Mouse (Mus musculus) megakaryocyte progenitor cell, adult 5-6 weeks (primary cell): Measurements from ENCODE around the gene Aaas. TPM values are rescaled to one million over a fixed set of nuclear protein-coding genes. Genes with fewer than 3 reads are reported as not detected.

Source experiments
- ATAC-seq: replicated peaks from 2 replicates; pipeline ENCODE4 v1.8.0; 2016; ENCODE audit warnings: mild to moderate bottlenecking, moderate TSS enrichment, inconsistent platforms; ENCODE audit not compliant: poor library complexity
- total RNA-seq, 2 experiments: library from RNA; stranded (forward) in 1 of 2; stranded (reverse) in 1 of 2; fragments of 157-497, 149-512 nt in 1 of 2; fragments of 200-1000 nt in 1 of 2; gene quantifications; 2 replicates each; pipeline versions ENCODE4 v1.2.3 to v1.2.4; 2015 to 2017

Aaas gene
- 103 and 110 TPM in 2 replicates for total RNA-seq (2015)
- total RNA-seq (2017) = 141 and 151 TPM in 2 replicates

DNA sequence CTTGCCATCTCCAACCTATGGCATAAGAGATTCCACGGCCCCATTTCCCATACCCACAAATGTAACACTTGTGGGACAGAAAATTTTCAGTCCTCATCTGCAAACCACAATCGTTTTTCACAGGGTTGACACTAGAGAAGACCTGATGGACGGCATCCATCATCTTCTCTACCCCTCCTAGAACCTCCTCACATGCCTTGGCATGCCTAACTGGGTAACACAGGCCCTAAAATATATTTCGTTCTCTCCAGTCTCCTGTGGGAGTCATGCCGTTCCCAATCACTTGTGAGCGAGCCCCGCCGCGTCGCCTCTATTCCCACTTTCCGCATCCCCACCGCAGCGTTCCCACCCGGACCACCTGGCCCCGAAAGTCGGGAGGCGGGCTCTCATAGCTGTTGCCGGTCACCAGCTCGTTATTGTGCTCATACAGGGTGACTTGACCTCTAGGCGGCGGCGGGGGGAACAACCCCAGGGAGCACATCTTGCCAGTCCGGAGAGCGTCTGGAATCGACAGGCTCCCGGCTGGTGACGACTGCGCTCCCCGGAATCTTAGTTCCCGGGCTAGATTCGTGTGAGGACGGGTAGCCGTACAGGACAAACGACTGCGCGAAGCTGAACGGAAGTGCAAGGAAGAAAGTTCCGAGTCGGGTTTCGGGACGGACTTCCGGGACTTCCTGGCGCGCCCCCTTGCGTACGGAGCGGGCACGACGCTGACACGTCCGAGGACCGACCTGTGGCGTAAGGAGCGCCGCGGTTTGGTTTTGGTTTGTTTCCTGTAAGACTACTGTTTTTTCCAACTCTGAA is at the start of gene Aaas:
Gene Aaas, minus strand, starts transcription at position 634 of the 804 bp plus-strand sequence.
- peak; percentile 91 for ATAC-seq

- peak; percentile 84 for ATAC-seq
These were observed 49.0 kb upstream of the Aaas start for GRCm38 (mm10) chr15:102399229-102400221.

GRCm38 (mm10) chr15:102398629-102399028 is 48.1 kb upstream of the Aaas start:
- no peak for ATAC-seq

DNA sequence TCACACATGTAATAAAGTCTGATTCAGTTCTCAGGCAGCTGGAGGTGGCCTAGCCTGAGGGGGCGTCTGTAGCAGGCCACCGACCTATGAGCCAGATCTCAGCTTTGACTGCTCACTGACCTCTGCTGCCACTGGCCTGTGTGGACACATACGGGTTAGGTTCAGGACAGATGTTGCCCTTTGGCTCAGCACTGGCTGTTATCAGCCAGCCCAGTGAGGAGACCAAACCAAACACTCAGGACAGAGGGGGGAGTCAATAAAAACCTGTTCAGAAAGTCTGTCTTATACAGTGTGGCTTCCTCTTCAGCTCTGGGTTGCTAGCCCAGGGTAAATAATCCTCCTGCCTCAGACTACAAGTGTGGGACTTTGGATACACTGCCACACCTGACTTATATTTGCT is 44.5 kb upstream of the Aaas start:
- ATAC-seq = peak; percentile 21; the same call in 1 of the 2 replicates

DNA sequence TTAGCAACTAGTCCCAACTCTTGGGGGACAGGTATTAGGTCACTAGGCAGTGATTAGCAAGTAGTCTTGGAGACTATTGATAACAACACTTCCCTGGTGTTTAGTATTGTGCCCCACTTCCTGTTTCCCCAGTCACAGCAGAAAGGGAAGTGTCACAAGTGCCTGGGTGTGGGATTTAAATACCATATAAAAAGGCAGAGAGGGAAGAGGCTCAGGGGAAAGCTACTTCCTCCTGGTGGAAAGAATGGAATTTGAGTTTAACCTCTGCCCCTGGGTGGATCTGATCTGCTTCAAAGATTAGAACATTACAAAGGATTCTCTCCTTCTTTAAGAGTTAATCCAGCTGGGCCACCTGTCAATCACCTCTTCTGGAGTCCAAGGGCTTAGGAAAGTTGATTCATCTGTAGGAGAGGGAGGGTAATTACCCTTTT is 43.0 kb upstream of the Aaas start:
- peak; percentile 88 for ATAC-seq

DNA sequence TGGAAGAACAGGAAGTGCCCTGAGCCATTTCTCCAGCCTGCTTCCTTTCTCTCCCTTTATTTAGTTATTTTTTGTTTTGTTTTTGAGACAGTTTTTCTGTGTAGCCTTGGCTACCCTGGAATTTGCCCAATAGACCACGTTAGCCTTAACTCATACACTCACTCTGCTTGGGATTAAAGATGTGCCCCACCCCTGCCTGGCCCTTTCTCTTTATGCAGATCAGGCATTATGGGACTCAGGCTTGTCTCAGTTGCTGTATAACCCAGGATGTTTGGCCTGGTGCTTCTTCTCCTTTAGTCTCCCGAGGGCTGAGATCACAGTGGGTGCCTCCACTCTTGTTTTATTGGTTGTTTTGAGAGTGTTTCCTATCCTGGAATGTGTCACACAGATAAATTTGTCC is 41.9 kb upstream of the Aaas start:
- ATAC-seq = no peak

DNA sequence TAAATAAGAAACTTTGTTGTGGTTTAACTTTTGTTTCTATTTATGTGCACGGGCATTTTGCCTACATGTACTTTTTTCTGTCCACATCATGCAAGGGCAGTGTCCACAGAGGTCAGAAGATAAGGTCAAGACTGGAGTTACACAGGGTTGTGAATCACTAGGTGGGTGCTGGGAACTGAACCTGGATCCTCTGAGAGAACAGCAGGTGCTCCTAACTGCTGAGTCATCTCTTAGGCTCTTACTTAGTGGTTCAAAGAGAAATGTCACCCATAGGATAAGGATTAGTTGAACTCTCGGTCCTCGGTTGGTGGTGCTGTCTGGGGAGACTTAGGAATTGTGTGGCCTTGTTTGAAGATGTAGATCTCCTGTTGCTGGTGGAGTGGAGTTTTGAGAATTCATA is 38.4 kb upstream of the Aaas start:
- ATAC-seq = no peak

GRCm38 (mm10) chr15:102386640-102387039 is 36.1 kb upstream of the Aaas start:
- ATAC-seq = peak; percentile 73

DNA sequence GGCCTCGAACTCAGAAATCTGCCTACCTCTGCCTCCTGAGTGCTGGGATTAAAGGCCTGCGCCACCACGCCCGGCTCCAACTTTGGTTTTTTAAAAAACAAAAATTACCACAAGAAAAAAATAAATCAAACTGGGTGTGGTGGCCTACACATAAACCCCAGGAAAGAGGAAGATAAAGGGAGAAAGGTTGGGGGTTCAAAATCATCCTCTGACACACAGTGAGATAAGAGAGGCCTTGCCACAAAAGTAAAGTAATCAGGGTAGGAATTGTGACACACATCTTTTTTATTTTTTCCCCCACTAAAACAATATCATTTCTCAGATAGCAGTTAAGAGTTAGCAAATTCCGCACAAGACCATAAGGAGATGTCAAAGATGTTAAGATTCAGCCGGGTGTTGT is 33.1 kb upstream of the Aaas start:
- ATAC-seq = no peak; the same call in 1 of the 2 replicates

GRCm38 (mm10) chr15:102381575-102381974 is 31.0 kb upstream of the Aaas start:
- peak; percentile 66 for ATAC-seq

DNA sequence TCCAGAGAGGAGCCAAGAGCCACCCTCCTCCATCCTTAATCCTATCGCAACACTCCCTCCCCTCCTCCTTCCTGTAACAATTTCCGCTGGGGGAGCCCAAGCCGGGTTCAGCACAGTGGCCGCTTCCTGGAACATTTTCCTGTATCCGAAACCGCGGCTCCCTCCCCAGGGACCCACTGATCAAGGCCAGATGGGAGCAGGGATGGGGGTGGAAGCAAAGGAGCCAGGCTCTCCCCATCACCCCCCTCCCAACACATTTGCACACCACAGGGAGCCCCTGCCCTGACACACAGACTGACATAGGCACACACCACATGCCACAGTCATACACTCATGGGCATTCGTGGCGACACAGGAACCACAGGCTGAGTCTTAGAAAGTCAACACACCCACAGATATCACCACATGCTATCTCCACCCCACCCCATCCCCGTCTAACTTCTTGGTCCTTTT is 27.3 kb upstream of the Aaas start:
- peak; percentile 30; the same call in 1 of the 2 replicates for ATAC-seq

GRCm38 (mm10) chr15:102377163-102377543 is 26.6 kb upstream of the Aaas start:
- peak; percentile 85 for ATAC-seq

DNA sequence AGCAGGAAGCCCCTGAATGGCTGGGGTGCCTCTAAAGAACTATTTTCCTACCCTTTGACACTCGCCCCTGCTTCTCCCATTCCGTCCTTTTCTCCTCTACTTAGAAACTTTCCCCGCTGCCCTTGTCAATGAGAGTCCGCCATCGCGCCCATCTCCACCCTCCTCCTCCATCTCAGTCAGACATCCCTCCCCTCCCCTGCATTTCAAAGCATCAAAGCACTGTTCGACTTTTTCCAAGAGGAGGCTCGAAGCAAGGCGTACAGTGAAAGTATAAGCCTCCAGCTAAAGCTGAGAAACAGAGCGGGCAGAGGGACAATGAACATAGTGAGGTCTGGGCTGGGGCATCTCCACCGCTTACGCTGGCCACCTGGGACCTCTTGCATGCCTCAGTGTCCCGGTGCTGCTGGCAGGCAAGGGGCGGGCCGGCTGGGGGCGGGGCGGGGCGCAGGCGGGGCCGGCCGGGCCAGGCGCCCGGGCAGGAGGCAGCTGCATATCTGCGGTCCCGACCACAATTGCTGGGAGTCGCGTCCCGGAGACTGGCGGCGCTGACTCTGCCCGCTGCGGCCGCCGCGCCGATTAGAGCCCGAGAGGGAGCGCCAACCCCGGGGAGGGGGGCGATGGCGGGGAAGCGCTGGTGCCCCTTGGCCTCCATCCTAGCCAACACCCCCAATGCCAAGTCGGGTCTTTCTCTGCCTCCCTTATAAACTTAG is 26.0 kb upstream of the Aaas start:
- ATAC-seq = peak; percentile 77

DNA sequence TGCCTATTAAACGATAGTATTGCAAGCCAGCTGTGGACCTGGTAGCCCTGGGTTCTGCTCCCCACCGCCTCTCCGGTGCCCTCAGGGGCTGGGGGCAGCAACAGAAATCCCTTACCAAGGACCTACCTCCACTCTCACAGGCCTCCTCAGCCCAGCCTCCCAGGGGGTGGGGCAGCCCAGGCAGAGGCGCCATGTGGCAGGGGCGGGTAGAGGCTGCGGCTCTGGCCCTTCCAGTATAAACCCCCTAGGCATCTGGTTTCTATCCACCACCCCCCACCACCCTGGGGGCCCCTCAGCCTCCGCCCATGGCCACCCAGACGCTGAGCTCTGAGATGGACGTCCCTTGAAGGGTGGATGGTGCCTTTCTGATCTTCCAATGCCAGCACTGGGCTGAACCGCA is 20.2 kb upstream of the Aaas start:
- ATAC-seq = no peak

GRCm38 (mm10) chr15:102369972-102370371 is 19.4 kb upstream of the Aaas start:
- no peak for ATAC-seq

GRCm38 (mm10) chr15:102366733-102367344 is 16.3 kb upstream of the Aaas start, which contains the start of gene Sp7:
Sp7 (minus strand) TSS chr15:102367182.
- no peak for ATAC-seq

GRCm38 (mm10) chr15:102366238-102366637 is 15.7 kb upstream of the Aaas start:
- no peak for ATAC-seq

GRCm38 (mm10) chr15:102364678-102365077 is 14.1 kb upstream of the Aaas start:
- no peak for ATAC-seq

GRCm38 (mm10) chr15:102362648-102363047 is 12.1 kb upstream of the Aaas start:
- no peak for ATAC-seq

GRCm38 (mm10) chr15:102358834-102359233 is 8.3 kb upstream of the Aaas start:
- no peak for ATAC-seq
